21 mouse cellular contexts compared by ENCODE assay signal in the genomic region with DNA sequence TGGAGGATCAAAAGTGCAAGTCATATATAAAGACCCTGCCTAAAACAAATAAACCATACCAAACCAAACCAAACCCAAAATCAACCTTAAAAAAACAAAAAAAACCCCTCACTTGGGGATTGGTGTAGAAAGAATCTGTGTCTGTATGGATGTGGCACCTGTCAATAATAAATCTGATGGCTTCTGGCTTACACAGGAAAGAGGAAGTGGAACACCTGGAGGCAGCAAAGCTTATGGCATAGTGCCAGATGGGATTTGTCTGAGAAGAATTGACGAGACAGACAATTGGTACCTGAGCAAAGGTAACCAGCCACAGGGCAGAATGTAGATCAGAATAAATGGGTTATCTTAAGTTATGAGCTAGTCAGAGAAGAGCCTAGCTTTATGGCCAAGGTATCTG.
"Had no signal": no experiment of that assay in that cellular context is flagged by ENCODE, and none has a peak within 500 bp of the region (broad histone marks: within the 10 kb centered on the region; RNA-seq: fewer than 3 reads in every experiment).

No protein-coding gene starts in this region.

- H3K9ac ChIP-seq: lung, embryonic 14.5 days; midbrain, embryonic 12.5 days; neural tube, embryonic 13.5 days; neural tube, embryonic 15.5 days; stomach, embryonic 15.5 days had no signal

- H3K4me1 ChIP-seq: midbrain, embryonic 10.5 days; midbrain, embryonic 12.5 days; neural tube, embryonic 13.5 days; neural tube, embryonic 15.5 days; stomach, embryonic 15.5 days had no signal

- H3K27ac ChIP-seq: midbrain, embryonic 10.5 days; midbrain, embryonic 12.5 days; neural tube, embryonic 13.5 days; neural tube, embryonic 15.5 days; stomach, embryonic 15.5 days; stomach, postnatal 0 days had no signal

- H3K9me3 ChIP-seq: midbrain, embryonic 10.5 days; midbrain, embryonic 12.5 days; neural tube, embryonic 13.5 days; neural tube, embryonic 15.5 days; stomach, embryonic 15.5 days had no signal

- H3K4me3 ChIP-seq: midbrain, embryonic 10.5 days; midbrain, embryonic 12.5 days; myocyte; neural tube, embryonic 13.5 days; neural tube, embryonic 15.5 days; stomach, embryonic 15.5 days had no signal

- DNase-seq: lung, adult 18-20 months; lung, embryonic 14.5 days; lung, postnatal 10 days; lung, postnatal 4 days; midbrain, embryonic 14.5 days; retina, postnatal 1 day; right cerebral cortex, adult 18-20 months; right cerebral cortex, postnatal 25 days; right cerebral cortex, postnatal 4 days; spleen, adult 18-20 months; thymus, adult 2 months; thymus, postnatal 25 days; thymus, postnatal 4 days had no signal

- H3K27me3 ChIP-seq: midbrain, embryonic 12.5 days; neural tube, embryonic 13.5 days; neural tube, embryonic 15.5 days; stomach, embryonic 15.5 days had no signal

- ATAC-seq: midbrain, embryonic 16.5 days had no signal

- H3K4me2 ChIP-seq: lung, embryonic 14.5 days; midbrain, embryonic 12.5 days; neural tube, embryonic 13.5 days; neural tube, embryonic 15.5 days; stomach, embryonic 15.5 days had no signal
